11 mouse cellular contexts compared by ENCODE assay signal in the genomic region with DNA sequence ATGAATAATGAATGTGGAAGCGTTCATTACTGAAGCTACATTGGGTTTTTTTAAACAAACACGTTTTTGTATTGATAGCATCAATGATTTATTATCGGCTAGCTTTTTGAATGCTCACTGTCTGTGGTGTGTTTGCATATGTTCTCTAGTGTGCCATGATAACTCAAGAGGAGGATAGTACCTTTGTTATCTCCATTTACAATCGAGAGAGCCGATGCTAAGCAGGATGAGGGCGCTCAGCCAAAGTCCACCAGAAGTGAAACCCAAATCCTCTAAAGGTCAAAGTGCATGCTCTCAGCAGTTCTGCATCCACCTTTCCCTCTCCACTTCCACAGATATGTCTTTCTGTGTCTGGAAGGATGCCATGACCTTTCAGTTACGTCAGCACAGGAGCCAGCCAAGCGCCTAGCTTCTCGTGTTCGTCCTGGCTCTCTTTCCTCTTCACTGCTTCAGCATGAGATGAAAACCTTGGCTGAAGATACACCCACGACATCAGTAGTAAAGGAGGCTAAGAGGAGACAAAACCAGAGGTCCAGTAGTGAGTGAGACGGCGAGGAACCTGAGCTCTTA. TPM values are rescaled to one million over a fixed set of nuclear protein-coding genes. Genes with fewer than 3 reads are reported as not detected.
DNase-seq lines count a peak whose midpoint lies in the region; ATAC-seq lines count a peak whose summit lies in the region.
"Had no signal": no experiment of that assay in that cellular context is flagged by ENCODE, and none has a peak within 500 bp of the region (broad histone marks: within the 10 kb centered on the region; RNA-seq: fewer than 3 reads in every experiment).

No protein-coding gene starts in this region.

- no peak for ATAC-seq in cerebellum, adult (ENCODE audit: insufficient number of reproducible peaks, low FRiP score, low TSS enrichment)
- ATAC-seq: forebrain, embryonic 15.5 days; hindbrain, embryonic 16.5 days had no signal

- intact Hi-C loops in heart, postnatal 10 days (cut with DNase I): no loop called here
- intact Hi-C loops in heart, postnatal 25 days (cut with DNase I): no loop called here

- peak; percentile 30 to 32 for DNase-seq in heart, postnatal 10 days
- DNase-seq in heart, postnatal 25 days (ENCODE audit: low spot score): no peak
- peak; percentile 26 for DNase-seq in adipocyte (ENCODE audit: low spot score)
- DNase-seq in adrenal gland, postnatal 14 days: peak; percentile 73
- peak; percentile 81 for DNase-seq in kidney, postnatal 14 days
- DNase-seq in cerebellum, adult 9-10 months: no peak
- DNase-seq: lung, postnatal 14 days; right cerebral cortex, postnatal 25 days had no signal

RNA-seq across cellular contexts. Expression of a gene that starts 16.6 kb away (rescaled TPM):
- total RNA-seq in heart, postnatal 10 days (2021): 10 to 100 TPM; 45.9 to 47.3 TPM
- 10 to 100 TPM; 31.2 to 31.9 TPM for total RNA-seq in heart, postnatal 25 days (2021)
- total RNA-seq in adrenal gland, postnatal 14 days (2021): 60.4 and 66.0 TPM in 2 replicates

Comparison
In these comparisons a context has a peak if more than half of its experiments do, and no peak if none do; other contexts are left out.
1. DNase-seq: peak in heart, postnatal 10 days (2 of 2), adipocyte (single experiment), adrenal gland, postnatal 14 days (single experiment) and kidney, postnatal 14 days (single experiment); none in heart, postnatal 25 days (single experiment) and cerebellum, adult 9-10 months (single experiment).